Mouse (Mus musculus) splenic B cell, adult 2 months (primary cell): Measurements from ENCODE around the gene Elf1.

Source experiments
- DNase-seq: peaks from one replicate; pipeline ENCODE4 v3.0.0-alpha.2; 2011; ENCODE audit warnings: low read depth, low spot score
- H3K27me3 ChIP-seq: 2 replicates; pipeline ENCODE4 v1.6.1; 2012; ENCODE audit warnings: mild to moderate bottlenecking, low read length, moderate library complexity, mixed read lengths; ENCODE audit not compliant: control insufficient read depth, poor library complexity, insufficient read depth, severe bottlenecking
- H3K36me3 ChIP-seq: 2 replicates; pipeline ENCODE4 v1.6.1; 2012; ENCODE audit warnings: mild to moderate bottlenecking, low read length, moderate library complexity, mixed read lengths; ENCODE audit not compliant: control insufficient read depth, poor library complexity, insufficient read depth, severe bottlenecking

Gene Elf1

GRCm38 (mm10) chr14:79508662-79509305 lies 27.8 kb downstream of the Elf1 start:
- Histone ChIP-seq H3K27me3 (no peaks in the 10 kb centered on the region), H3K36me3 (no peaks in the 10 kb centered on the region)
- DNase-seq = no peak

- Histone ChIP-seq H3K36me3 (no peaks in the 10 kb centered on the region), H3K27me3 (no peaks in the 10 kb centered on the region)
- DNase-seq = peak; percentile 65
Observed at GRCm38 (mm10) chr14:79511521-79511920, 30.5 kb downstream of the Elf1 start.

DNA sequence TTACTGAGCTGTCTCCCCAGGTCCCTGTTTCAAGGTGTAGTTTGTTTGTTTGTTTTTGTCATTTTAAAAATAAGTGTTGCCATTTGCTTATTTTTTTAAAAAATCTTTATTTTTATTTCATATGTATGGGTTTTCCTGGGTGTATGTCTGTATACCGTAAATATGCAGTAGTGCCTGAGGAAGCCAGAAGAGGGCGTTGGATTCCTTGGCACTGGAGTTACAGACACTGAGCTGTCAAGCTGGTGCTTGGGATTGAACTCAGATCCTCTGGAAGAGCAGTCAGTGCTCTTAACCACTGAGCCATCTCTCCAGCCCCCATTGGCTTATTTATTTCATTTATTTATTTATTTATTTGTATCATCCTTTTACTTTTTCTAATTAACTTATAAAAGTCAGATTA lies 33.0 kb downstream of the Elf1 start:
- peak; percentile 55 for DNase-seq
- H3K36me3 ChIP-seq = no peaks in the 10 kb centered on the region; the same call in 1 of the 2 replicates
- H3K27me3 ChIP-seq = no peaks in the 10 kb centered on the region

GRCm38 (mm10) chr14:79515100-79515499 lies 34.1 kb downstream of the Elf1 start:
- Histone ChIP-seq H3K27me3 (no peaks in the 10 kb centered on the region), H3K36me3 (no peaks in the 10 kb centered on the region; the same call in 1 of the 2 replicates)
- DNase-seq = no peak

DNA sequence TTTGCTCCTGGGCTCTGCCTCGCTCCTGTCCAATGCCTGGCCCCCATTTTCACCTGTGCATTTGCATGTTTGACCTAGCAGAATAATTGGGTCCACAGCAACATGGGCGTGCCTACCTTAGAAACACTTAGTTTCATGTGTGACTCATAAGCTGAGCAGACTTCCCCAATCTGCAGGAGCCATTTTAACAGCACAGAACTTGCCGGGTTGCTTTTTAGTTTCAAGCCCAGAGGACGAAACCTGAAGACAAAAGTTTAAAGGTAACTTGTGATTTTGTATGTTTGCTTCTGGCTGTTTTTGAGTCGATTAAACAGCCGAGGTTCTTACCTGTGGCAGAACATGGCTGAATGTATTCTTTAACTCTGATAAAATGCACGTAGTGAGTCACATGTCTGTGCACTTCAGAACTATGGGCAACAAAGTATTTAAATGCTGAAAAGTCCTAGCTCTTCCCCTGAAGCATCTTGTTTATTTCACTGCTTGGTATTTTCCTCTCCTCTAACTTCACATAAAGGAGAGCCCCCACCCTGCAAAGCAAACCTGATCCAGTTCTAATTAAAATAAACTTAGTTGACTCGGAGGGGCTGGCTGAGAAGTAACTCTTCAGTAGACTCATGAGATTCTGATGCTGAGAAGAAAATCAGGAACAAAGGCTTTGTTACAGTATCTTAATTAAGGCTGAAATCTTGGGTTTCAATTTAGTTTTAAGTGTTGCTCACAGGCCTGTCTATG lies 34.7 kb downstream of the Elf1 start:
- Histone ChIP-seq H3K27me3 (no peaks in the 10 kb centered on the region), H3K36me3 (no peaks in the 10 kb centered on the region; the same call in 1 of the 2 replicates)
- DNase-seq = peak; percentile 93

- Histone ChIP-seq H3K27me3 (no peaks in the 10 kb centered on the region), H3K36me3 (no peaks in the 10 kb centered on the region; the same call in 1 of the 2 replicates)
- DNase-seq = peak; percentile 32
Observed at GRCm38 (mm10) chr14:79516243-79516610, 35.2 kb downstream of the Elf1 start.

DNA sequence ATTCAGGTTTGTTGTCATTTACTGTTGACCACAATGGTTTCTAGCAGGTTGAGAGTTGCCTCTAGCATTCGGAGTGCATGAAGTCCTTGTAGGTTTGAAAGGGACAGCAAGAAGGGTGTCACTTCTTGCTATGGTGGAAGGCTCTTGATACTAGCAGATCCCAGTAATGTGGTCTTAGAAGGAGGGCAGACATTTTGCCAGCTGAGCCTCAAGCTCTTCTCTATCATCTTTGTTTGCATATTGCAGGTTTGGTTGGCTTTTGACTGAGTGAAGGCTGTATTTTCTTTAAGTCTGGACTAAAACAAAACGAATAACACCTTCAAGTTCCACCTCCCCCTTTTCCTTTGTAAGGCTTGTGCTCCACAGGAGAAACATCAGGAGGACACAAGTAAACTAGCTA lies 35.8 kb downstream of the Elf1 start:
- no peak for DNase-seq
- H3K27me3 ChIP-seq = no peaks in the 10 kb centered on the region
- no peaks in the 10 kb centered on the region; the same call in 1 of the 2 replicates for H3K36me3 ChIP-seq

GRCm38 (mm10) chr14:79517185-79517740 lies 36.3 kb downstream of the Elf1 start:
- H3K36me3 ChIP-seq = no peaks in the 10 kb centered on the region; the same call in 1 of the 2 replicates
- DNase-seq = no peak
- H3K27me3 ChIP-seq = no peaks in the 10 kb centered on the region

DNA sequence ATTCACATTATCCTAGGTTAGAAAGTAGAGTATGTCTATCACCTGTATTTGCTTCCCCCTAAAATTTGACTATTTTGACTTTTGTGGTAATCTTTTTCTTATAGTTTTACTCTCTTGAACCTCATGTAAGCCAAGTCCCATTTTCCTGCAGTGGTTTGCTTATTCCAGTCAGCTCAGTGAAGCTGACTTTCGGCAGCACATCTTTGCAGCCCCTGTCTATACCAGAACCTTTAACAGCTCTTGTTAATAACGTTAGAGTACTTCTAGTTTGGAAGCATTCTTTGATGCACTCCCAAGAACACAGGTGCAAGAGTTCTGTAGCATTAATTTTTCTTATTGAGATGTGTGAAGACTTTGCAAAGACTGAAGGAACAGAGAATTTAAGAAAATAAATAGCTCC lies 37.1 kb downstream of the Elf1 start:
- no peak for DNase-seq
- Histone ChIP-seq H3K27me3 (no peaks in the 10 kb centered on the region), H3K36me3 (no peaks in the 10 kb centered on the region; the same call in 1 of the 2 replicates)

GRCm38 (mm10) chr14:79518761-79519662 lies 38.0 kb downstream of the Elf1 start:
- no peak for DNase-seq
- H3K27me3 ChIP-seq = no peaks in the 10 kb centered on the region
- peaks cover 2% of the 10 kb centered on the region; the same call in 1 of the 2 replicates for H3K36me3 ChIP-seq

- Histone ChIP-seq H3K36me3 (peaks cover 2% of the 10 kb centered on the region; the same call in 1 of the 2 replicates), H3K27me3 (no peaks in the 10 kb centered on the region)
- DNase-seq = no peak
Observed at GRCm38 (mm10) chr14:79519663-79519975, 38.6 kb downstream of the Elf1 start.

- no peak for DNase-seq
- Histone ChIP-seq H3K27me3 (no peaks in the 10 kb centered on the region), H3K36me3 (peaks cover 2% of the 10 kb centered on the region; the same call in 1 of the 2 replicates)
Observed at GRCm38 (mm10) chr14:79520612-79521011, 39.6 kb downstream of the Elf1 start.

GRCm38 (mm10) chr14:79521056-79521455 lies 40.1 kb downstream of the Elf1 start:
- H3K27me3 ChIP-seq = no peaks in the 10 kb centered on the region
- DNase-seq = no peak
- H3K36me3 ChIP-seq = peaks cover 2% of the 10 kb centered on the region; the same call in 1 of the 2 replicates

DNA sequence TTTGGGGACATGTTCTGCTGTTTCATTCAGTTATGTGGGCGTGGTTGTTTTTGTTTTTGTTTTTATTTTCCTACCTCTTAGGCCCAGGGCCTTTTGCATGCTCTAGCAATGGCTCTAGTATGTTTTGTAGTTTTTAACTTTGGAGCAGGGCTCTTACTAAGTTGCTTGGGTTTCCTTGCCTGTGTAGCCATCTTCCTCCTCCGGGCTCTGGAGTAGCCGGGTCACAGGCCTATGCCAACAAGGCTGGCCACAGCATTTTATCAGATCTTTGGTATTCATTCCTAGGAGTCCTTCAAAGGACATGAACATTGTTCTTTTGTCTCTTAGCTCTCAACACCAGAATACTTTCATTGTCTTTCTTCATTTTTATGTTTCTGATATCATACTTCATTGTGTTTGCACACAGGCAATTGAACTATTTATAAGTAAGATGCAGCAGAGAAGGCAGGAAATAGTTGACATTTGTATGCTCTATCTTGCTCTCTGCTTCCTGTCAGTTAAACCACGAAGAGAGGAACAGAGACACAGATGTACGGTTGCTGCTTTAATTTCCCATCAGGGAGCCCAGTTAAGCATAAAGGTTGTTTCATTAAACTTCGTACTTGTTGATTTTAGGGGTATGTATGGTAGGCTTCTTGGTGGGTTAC lies 40.6 kb downstream of the Elf1 start:
- Histone ChIP-seq H3K36me3 (peaks cover 2% of the 10 kb centered on the region; the same call in 1 of the 2 replicates), H3K27me3 (no peaks in the 10 kb centered on the region)
- peak; percentile 73 for DNase-seq
